In genomic region chr1:75168093-75168471, GRCm38 (mm10) we compare ENCODE assay signal across 8 mouse cellular contexts. TPM values are rescaled to one million over a fixed set of nuclear protein-coding genes. Genes with fewer than 3 reads are reported as not detected.
DNase-seq lines count a peak whose midpoint lies in the region; ATAC-seq and TF ChIP-seq lines count a peak whose summit lies in the region.

No protein-coding gene starts in this region.

- H3K4me2 ChIP-seq in heart, embryonic 11.5 days = peak overlapping the region; percentile 75
- peak overlapping the region; percentile 76 for H3K4me2 ChIP-seq in heart, embryonic 16.5 days (ENCODE audit: low read depth, low read length)

- DNase-seq in heart, adult 9 months (ENCODE audit: low spot score in 2 of 2) = no peak
- DNase-seq in G1E (ENCODE audit: low spot score) (no peak), adipocyte (ENCODE audit: low spot score) (no peak)
- DNase-seq in layer of hippocampus, adult 9-10 months (ENCODE audit: low spot score) = no peak
- no peak for DNase-seq in cerebellum, postnatal 4 days (ENCODE audit: low spot score in 2 of 2)

- TF ChIP-seq CTCF in G1E (IDR thresholded peaks at IDR 0.05; ENCODE audit: low read depth, low read length) = no peak

- peak overlapping the region; percentile 58 for H3K4me3 ChIP-seq in heart, embryonic 11.5 days (ENCODE audit: low read depth, low read length)
- peak overlapping the region; percentile 74 for H3K4me3 ChIP-seq in G1E (ENCODE audit: low read depth, low read length)
- peak overlapping the region; percentile 76 for H3K4me3 ChIP-seq in heart, embryonic 16.5 days (ENCODE audit: low read length)
- peak overlapping the region; percentile 21 for H3K4me3 ChIP-seq in macrophage (ENCODE audit: inconsistent target)

- peaks cover 6% of the 10 kb centered on the region; the same call in 1 of the 2 replicates for H3K4me1 ChIP-seq in heart, embryonic 11.5 days (ENCODE audit: control insufficient read depth, insufficient read depth, low read length)
- H3K4me1 ChIP-seq in G1E (ENCODE audit: insufficient read depth, low read depth, low read length) = peaks cover 50% of the 10 kb centered on the region
- H3K4me1 ChIP-seq in heart, embryonic 16.5 days (ENCODE audit: control insufficient read depth, insufficient read depth, low read length) = peaks cover 8% of the 10 kb centered on the region; the same call in 1 of the 2 replicates

- H3K27ac ChIP-seq in heart, embryonic 11.5 days (ENCODE audit: low read depth, low read length) = peak overlapping the region; percentile 59
- H3K27ac ChIP-seq in heart, embryonic 16.5 days (ENCODE audit: low read length) = peak overlapping the region; percentile 85
- H3K27ac ChIP-seq in macrophage = 0 out of 2 replicates have a peak overlapping the region, but pooled peaks have one; percentile 25

- H3K9ac ChIP-seq in heart, embryonic 11.5 days (ENCODE audit: low read depth, low read length) = peak overlapping the region; percentile 77
- H3K9ac ChIP-seq in heart, embryonic 16.5 days (ENCODE audit: low read length) = peak overlapping the region; percentile 84

- no peaks in the 10 kb centered on the region for H3K27me3 ChIP-seq in heart, embryonic 11.5 days (ENCODE audit: control insufficient read depth, insufficient read depth, low read length)
- no peaks in the 10 kb centered on the region for H3K27me3 ChIP-seq in G1E (ENCODE audit: insufficient read depth, low read length)
- no peaks in the 10 kb centered on the region for H3K27me3 ChIP-seq in heart, embryonic 16.5 days (ENCODE audit: control insufficient read depth, insufficient read depth, low read length)

- 8% methylated on average over 7 of the region's 7 CpGs for WGBS in heart, embryonic 11.5 days (ENCODE audit: insufficient replicate concordance)
- 9% methylated on average over 7 of the region's 7 CpGs for WGBS in heart, embryonic 16.5 days
- WGBS in macrophage (ENCODE audit: missing documents) = 19% methylated on average over 7 of the region's 7 CpGs

- H3K36me3 ChIP-seq in heart, embryonic 11.5 days (ENCODE audit: control insufficient read depth, insufficient read depth, low read length) = peaks cover 17% of the 10 kb centered on the region
- peaks cover 38% of the 10 kb centered on the region for H3K36me3 ChIP-seq in G1E (replicated peaks)
- peaks cover 16% of the 10 kb centered on the region for H3K36me3 ChIP-seq in heart, embryonic 16.5 days (ENCODE audit: control insufficient read depth, insufficient read depth)
- peaks cover 29% of the 10 kb centered on the region for H3K36me3 ChIP-seq in macrophage (ENCODE audit: inconsistent target)

- no peaks in the 10 kb centered on the region for H3K79me2 ChIP-seq in macrophage (ENCODE audit: inconsistent target)

- H3K9me3 ChIP-seq in heart, embryonic 11.5 days (replicated peaks; ENCODE audit: control insufficient read depth, low read length) = no peaks in the 10 kb centered on the region
- H3K9me3 ChIP-seq in G1E (replicated peaks) = no peaks in the 10 kb centered on the region
- no peaks in the 10 kb centered on the region for H3K9me3 ChIP-seq in heart, embryonic 16.5 days (replicated peaks; ENCODE audit: control insufficient read depth, low read length)

- 0 out of 2 replicates have a peak, but pooled peaks have one; percentile 1 for ATAC-seq in heart, embryonic 11.5 days (replicated peaks; ENCODE audit: insufficient number of reproducible peaks, low FRiP score, low TSS enrichment)
- ATAC-seq in G1E (ENCODE audit: extremely low read depth, insufficient number of reproducible peaks, low FRiP score, poor library complexity, severe bottlenecking) = no peak
- ATAC-seq in heart, embryonic 16.5 days (replicated peaks; ENCODE audit: extremely low read depth, insufficient read depth, low FRiP score) = no peak; the same call in 1 of the 2 replicates

RNA-seq across cellular contexts. Expression of gene Zfand2b, which starts 0.4 kb away (rescaled TPM):
- polyA plus RNA-seq in heart, embryonic 11.5 days (2014; fragmentation: Nextera tagmentation; extraction: Ambion mirVana) = 31.9 and 33.8 TPM in 2 replicates
- total RNA-seq in G1E (2014; fragmentation: Nextera tagmentation) (45.8 and 58.0 TPM in 2 replicates), G1E (2017) (47.7 and 53.7 TPM in 2 replicates)
- polyA plus RNA-seq in G1E (2012) (21.0 and 24.2 TPM in 2 replicates), macrophage (2018) (16.6 to 24.7 TPM (median 21.2 TPM) in 3 replicates)
- polyA plus RNA-seq in heart, embryonic 16.5 days (2015; fragmentation: Nextera tagmentation; extraction: Ambion mirVana) = 30.4 and 31.7 TPM in 2 replicates
- total RNA-seq in macrophage (2018; cell fraction: chromatin; rRNA removed) = 100 to 1,000 TPM in 1 of 26 experiments, 10 to 100 TPM in 25; 23.3 to 107 (median 47.8) TPM
- 10 to 100 TPM; 14.3 to 26.2 (median 20.0) TPM for total RNA-seq in macrophage (2018; cell fraction: cytosol; rRNA removed)
- 10 to 100 TPM; 16.4 to 60.6 (median 33.6) TPM for total RNA-seq in macrophage (2018; cell fraction: nucleus; rRNA removed)

RNA-seq across cellular contexts. Expression of gene Abcb6, which starts 12.1 kb away (rescaled TPM):
- 12.0 and 14.1 TPM in 2 replicates for polyA plus RNA-seq in heart, embryonic 11.5 days (2014; fragmentation: Nextera tagmentation; extraction: Ambion mirVana)
- total RNA-seq in G1E (2014; fragmentation: Nextera tagmentation) (19.5 and 132 TPM in 2 replicates), G1E (2017) (25.0 and 28.1 TPM in 2 replicates)
- polyA plus RNA-seq in G1E (2012) (5.4 and 9.5 TPM in 2 replicates), macrophage (2018) (5.1 to 12.7 TPM (median 6.4 TPM) in 3 replicates)
- 15.2 and 16.1 TPM in 2 replicates for polyA plus RNA-seq in heart, embryonic 16.5 days (2015; fragmentation: Nextera tagmentation; extraction: Ambion mirVana)
- 10 to 100 TPM in 3 of 26 experiments, 1 to 10 TPM in 22, under 1 TPM in 1; 0.92 to 12.4 (median 4.6) TPM for total RNA-seq in macrophage (2018; cell fraction: chromatin; rRNA removed)
- 1 to 10 TPM; 2.3 to 8.4 (median 5.3) TPM for total RNA-seq in macrophage (2018; cell fraction: cytosol; rRNA removed)
- total RNA-seq in macrophage (2018; cell fraction: nucleus; rRNA removed) = 10 to 100 TPM in 3 of 26 experiments, 1 to 10 TPM in 23; 1.7 to 14.5 (median 4.0) TPM

RNA-seq across cellular contexts. Expression of gene Ankzf1, which starts 23.9 kb away (rescaled TPM):
- 18.7 and 24.2 TPM in 2 replicates for polyA plus RNA-seq in heart, embryonic 11.5 days (2014; fragmentation: Nextera tagmentation; extraction: Ambion mirVana)
- total RNA-seq in G1E (2014; fragmentation: Nextera tagmentation) = 47.5 and 50.4 TPM in 2 replicates
- total RNA-seq in G1E (2017) = 57.4 and 69.3 TPM in 2 replicates
- 17.0 and 22.9 TPM in 2 replicates for polyA plus RNA-seq in G1E (2012)
- polyA plus RNA-seq in heart, embryonic 16.5 days (2015; fragmentation: Nextera tagmentation; extraction: Ambion mirVana) = 22.8 and 32.0 TPM in 2 replicates
- 10 to 100 TPM; 15.5 to 87.6 (median 43.1) TPM for total RNA-seq in macrophage (2018; cell fraction: chromatin; rRNA removed)
- 1 to 10 TPM; 3.5 to 9.6 (median 6.0) TPM for total RNA-seq in macrophage (2018; cell fraction: cytosol; rRNA removed)
- total RNA-seq in macrophage (2018; cell fraction: nucleus; rRNA removed) = 10 to 100 TPM; 11.0 to 67.7 (median 28.4) TPM
- 7.3 to 11.6 TPM (median 9.2 TPM) in 3 replicates for polyA plus RNA-seq in macrophage (2018)

RNA-seq across cellular contexts. Expression of gene Atg9a, which starts 23.9 kb away (rescaled TPM):
- 22.7 and 26.8 TPM in 2 replicates for polyA plus RNA-seq in heart, embryonic 11.5 days (2014; fragmentation: Nextera tagmentation; extraction: Ambion mirVana)
- total RNA-seq in G1E (2014; fragmentation: Nextera tagmentation) = 40.0 and 46.2 TPM in 2 replicates
- total RNA-seq in G1E (2017) = 16.2 and 16.3 TPM in 2 replicates
- 34.2 and 47.5 TPM in 2 replicates for polyA plus RNA-seq in G1E (2012)
- 31.7 and 34.9 TPM in 2 replicates for polyA plus RNA-seq in heart, embryonic 16.5 days (2015; fragmentation: Nextera tagmentation; extraction: Ambion mirVana)
- total RNA-seq in macrophage (2018; cell fraction: chromatin; rRNA removed) = 100 to 1,000 TPM in 1 of 26 experiments, 10 to 100 TPM in 25; 33.1 to 101 (median 49.1) TPM
- total RNA-seq in macrophage (2018; cell fraction: cytosol; rRNA removed) = 10 to 100 TPM; 13.7 to 24.7 (median 19.8) TPM
- 10 to 100 TPM; 27.1 to 76.2 (median 43.3) TPM for total RNA-seq in macrophage (2018; cell fraction: nucleus; rRNA removed)
- polyA plus RNA-seq in macrophage (2018) = 9.0 to 21.6 TPM (median 10.2 TPM) in 3 replicates

RNA-seq across cellular contexts. Expression of gene Retreg2, which starts 25.5 kb away (rescaled TPM):
- 31.9 and 37.7 TPM in 2 replicates for polyA plus RNA-seq in heart, embryonic 11.5 days (2014; fragmentation: Nextera tagmentation; extraction: Ambion mirVana)
- 85.7 and 93.8 TPM in 2 replicates for total RNA-seq in G1E (2014; fragmentation: Nextera tagmentation)
- total RNA-seq in G1E (2017) = 111 and 120 TPM in 2 replicates
- 101 and 112 TPM in 2 replicates for polyA plus RNA-seq in G1E (2012)
- polyA plus RNA-seq in heart, embryonic 16.5 days (2015; fragmentation: Nextera tagmentation; extraction: Ambion mirVana) = 33.9 TPM in 2 replicates
- 10 to 100 TPM in 25 of 26 experiments, 1 to 10 TPM in 1; 9.2 to 89.6 (median 37.4) TPM for total RNA-seq in macrophage (2018; cell fraction: chromatin; rRNA removed)
- 100 to 1,000 TPM in 6 of 26 experiments, 10 to 100 TPM in 20; 55.0 to 120 (median 78.9) TPM for total RNA-seq in macrophage (2018; cell fraction: cytosol; rRNA removed)
- 100 to 1,000 TPM in 4 of 26 experiments, 10 to 100 TPM in 22; 42.5 to 110 (median 70.4) TPM for total RNA-seq in macrophage (2018; cell fraction: nucleus; rRNA removed)
- polyA plus RNA-seq in macrophage (2018) = 56.8 to 88.1 TPM (median 67.2 TPM) in 3 replicates

Comparison
In these comparisons a context has a peak if more than half of its experiments do, and no peak if none do; other contexts are left out.
1. H3K27ac ChIP-seq: peak in every context shown above with its lines; median percentile 85 in heart, embryonic 16.5 days; 59 in heart, embryonic 11.5 days; 25 in macrophage.
2. H3K4me3 ChIP-seq: peak in every context shown above with its lines; median percentile 76 in heart, embryonic 16.5 days; 74 in G1E; 58 in heart, embryonic 11.5 days; 21 in macrophage.